Mouse (Mus musculus): Measurements from ENCODE around the gene Zfp462.

- no peak for TF ChIP-seq POLR2A (IDR thresholded peaks at IDR 0.05; ENCODE audit: borderline replicate concordance, low read depth, low read length)
- no peak for TF ChIP-seq CTCF (IDR thresholded peaks at IDR 0.05; ENCODE audit: low read depth, low read length)
Observed at GRCm38 (mm10) chr4:55047266-55047665, 102.4 kb downstream of the Zfp462 start.

Data from bone marrow macrophage, adult 2 months (primary cell).